Mouse (Mus musculus) monocyte, adult 5-6 weeks (primary cell): ENCODE results near the gene Col6a5. TPM values are rescaled to one million over a fixed set of nuclear protein-coding genes. Genes with fewer than 3 reads are reported as not detected.
"Not testable (repeated sequence)": the region's sequence is repeated elsewhere in the genome, so short reads cannot be mapped to it uniquely, and the experiment has no call there.

Experiments
- ATAC-seq: fragments of 153-309, 156-312 bp; replicated peaks from 2 replicates; pipeline ENCODE4 v1.8.0; 2017; ENCODE audit warnings: mild to moderate bottlenecking; ENCODE audit not compliant: low TSS enrichment, insufficient number of reproducible peaks, severe bottlenecking, poor library complexity, low FRiP score
- total RNA-seq: library from RNA; stranded (forward); fragments of 200-1000, 200-491, 200-594 nt; gene quantifications from 3 replicates; pipeline ENCODE4 v1.2.3, GENCODE M21; 2017

The Col6a5 gene
- total RNA-seq, 1 experiment from 2014 or later = not detected

GRCm38 (mm10) chr9:105928406-105929071, 31.9 kb downstream of the Col6a5 start:
- no peak for ATAC-seq

- ATAC-seq = no peak
These were observed 36.8 kb downstream of the Col6a5 start for GRCm38 (mm10) chr9:105923659-105924058.

DNA sequence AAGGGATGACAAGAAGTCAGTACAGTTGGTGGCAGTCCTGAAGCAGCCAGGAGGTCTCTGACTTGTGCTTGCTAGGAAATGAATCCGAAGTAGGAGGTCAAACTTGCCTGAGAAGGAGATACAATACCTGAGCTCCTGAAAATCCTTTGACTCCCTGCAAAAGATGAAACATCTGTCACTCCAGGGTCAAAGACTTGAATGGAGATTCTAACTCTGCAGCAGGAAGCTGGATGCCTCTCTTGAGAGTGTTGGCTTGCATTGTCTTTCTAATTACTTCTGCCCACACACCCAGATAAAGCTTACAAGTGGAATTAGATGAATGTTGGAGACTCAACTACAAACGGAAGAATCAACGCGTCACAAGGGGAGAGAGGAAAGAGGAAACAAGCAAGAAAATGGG, 45.3 kb downstream of the Col6a5 start:
- ATAC-seq = no peak

DNA sequence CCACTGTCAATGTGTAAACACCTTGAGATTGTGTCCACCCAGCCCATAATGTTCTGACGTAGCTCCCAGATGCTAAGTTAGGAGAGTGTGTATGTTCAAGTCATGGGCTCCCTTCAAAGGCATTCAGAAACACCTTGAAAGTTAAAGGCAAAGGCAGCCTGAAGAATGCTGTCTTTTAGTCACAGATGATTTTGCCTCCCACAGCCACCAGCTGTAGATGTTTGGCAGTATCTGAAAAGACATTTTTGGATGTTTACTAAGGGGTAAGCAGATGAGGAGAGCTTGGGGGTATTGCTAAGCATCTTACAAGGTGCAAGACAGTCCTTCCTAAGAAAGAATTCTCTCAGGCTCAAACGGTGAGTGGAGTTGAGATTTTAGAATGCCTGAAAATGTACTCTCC, 50.3 kb downstream of the Col6a5 start:
- ATAC-seq = no peak

DNA sequence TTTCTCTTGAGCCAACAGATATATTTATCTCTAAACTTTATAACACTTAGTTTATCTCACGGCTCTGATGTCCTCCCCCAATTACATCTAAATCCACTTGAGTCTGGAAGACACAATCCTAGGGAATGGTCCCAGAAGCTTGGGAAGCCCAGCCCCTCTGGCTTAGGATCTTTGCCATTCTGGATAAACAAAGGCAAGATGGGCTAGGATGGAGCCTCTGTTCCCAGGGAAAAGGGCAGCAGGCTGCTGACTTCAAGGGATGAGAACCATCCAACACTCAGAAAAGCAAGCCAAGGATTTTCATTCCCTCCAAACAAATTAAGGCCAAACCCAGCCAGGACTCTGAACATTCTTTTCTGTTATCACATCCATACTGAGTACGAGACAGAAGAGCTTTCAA, 51.1 kb downstream of the Col6a5 start:
- ATAC-seq = no peak

- ATAC-seq = no peak
These were observed 53.0 kb downstream of the Col6a5 start for GRCm38 (mm10) chr9:105907411-105907810.

DNA sequence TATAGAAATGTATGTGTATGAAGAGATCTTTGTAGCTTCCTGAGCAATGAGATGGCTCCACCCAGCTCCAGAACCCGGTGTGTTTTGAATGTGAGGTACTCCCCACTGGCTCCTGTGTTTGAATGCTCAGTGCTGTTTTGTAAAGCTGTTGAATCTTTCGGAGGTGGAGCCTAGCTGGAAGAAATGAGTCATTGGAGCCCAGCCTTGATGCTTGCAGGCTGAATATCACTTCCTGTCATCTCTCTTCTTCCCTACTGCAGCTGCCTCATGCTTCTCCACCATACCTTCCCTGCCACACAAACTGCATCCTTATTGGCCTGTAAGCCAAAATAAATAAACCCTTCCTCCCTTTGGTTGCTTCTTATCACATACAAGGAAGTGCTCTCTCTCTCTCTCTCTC, 72.9 kb downstream of the Col6a5 start:
- ATAC-seq = no peak

- no peak for ATAC-seq
These were observed 75.6 kb downstream of the Col6a5 start for GRCm38 (mm10) chr9:105884656-105885430.

GRCm38 (mm10) chr9:105880743-105881142, 79.7 kb downstream of the Col6a5 start:
- ATAC-seq = no peak

DNA sequence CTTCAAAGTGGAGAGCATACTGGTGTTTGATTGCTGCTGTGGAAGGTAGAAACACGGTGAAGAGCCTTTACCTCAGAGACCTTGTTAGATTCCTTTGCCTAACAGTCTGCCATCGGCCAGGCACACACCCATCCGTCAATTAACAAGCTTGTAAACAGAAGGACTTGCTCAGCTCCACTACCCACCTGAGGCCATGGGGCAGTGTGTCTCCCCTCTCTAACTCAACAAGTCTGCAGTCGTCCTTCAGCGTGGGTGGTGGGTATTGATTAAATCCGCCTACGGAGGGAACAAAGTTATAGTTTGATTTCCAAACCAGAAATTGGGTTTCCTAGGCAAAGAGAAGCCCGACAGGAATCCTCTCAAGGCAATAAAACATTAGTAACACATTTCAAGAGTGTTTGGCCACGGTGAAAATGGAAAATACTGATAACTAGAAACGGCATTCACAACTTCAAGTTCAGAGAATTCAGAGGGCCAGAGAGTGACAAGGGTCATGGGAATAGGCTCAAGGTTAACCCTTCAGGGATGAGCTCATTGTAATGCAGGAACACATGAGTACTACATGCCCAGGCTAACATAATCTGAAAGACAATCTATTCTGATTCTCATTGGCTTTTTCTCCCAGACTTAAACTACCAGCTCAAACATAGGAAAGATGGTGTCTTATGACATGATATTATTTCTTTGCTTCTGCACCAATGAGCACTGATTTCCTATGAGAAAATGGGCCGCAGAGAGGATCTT, 81.9 kb downstream of the Col6a5 start:
- ATAC-seq = no peak

DNA sequence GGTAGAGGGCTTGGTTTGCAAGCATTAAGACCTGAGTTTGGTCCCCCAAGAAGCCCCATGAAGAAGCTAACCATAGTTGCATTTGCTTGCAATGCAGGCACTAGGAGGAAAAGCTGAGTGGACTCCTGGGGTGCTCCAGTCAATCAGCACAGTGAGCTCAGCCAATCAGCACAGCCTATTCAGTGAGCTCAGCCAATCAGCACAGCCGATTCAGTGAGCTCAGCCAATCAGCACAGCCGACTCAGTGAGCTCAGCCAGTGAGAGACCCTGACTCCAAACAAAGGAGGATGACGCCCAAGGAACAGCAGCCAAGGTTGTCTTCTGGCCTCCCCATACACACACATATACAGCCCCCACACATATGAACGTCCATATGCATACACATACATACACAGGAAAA, 84.3 kb downstream of the Col6a5 start:
- no peak for ATAC-seq

DNA sequence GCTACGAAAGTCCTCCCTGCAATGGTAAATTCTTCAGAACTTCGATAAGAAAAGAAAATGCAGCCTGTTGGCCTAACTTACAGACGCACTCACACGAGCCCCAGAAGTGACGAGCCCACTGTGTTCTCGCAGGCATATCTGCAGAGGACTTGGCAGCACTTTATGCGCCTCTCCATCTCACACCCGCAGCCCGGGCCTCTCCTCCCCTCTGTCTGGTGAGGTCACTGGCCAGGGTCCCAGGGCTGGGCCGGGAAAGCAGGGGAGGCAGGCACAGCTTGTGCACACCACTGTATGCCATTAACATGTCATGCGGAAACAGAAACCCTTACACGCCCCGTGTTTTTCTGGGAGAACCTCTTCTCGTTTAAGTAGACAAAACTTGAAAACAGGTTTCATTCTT, 88.8 kb downstream of the Col6a5 start:
- ATAC-seq = no peak

DNA sequence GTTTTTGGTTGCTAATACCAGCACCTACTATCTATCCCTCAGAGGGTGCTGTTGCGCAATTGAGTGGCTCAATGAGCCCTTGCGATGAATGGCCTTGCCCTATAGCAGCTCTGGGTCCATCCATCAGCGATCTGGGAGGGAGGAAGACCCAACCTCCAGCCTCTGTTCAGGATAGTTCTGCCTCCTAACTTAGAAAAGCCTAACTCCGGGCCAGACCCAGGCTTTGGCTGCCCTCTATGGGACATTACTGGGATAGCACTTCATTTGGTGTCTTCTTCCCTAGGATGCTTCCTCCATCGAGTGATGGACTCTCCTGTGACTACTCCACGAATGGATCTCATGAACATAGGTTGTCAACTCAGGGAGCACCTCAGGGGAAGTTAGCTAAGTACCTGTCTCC, 102.7 kb downstream of the Col6a5 start:
- ATAC-seq = no peak

DNA sequence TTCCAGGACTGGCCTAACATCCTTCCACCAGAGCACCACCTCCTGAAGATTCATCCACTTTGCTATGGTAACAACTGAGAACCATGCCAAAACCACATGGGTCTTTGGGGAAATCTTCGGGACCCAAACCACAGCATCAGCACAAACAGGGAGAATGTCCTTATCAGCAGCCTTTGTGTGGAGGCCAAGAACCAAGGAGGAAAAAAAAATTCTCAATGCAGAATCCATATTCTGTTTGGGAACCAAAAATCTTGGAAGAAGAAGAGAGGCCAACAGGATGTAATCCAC, 107.7 kb downstream of the Col6a5 start:
- no peak for ATAC-seq

DNA sequence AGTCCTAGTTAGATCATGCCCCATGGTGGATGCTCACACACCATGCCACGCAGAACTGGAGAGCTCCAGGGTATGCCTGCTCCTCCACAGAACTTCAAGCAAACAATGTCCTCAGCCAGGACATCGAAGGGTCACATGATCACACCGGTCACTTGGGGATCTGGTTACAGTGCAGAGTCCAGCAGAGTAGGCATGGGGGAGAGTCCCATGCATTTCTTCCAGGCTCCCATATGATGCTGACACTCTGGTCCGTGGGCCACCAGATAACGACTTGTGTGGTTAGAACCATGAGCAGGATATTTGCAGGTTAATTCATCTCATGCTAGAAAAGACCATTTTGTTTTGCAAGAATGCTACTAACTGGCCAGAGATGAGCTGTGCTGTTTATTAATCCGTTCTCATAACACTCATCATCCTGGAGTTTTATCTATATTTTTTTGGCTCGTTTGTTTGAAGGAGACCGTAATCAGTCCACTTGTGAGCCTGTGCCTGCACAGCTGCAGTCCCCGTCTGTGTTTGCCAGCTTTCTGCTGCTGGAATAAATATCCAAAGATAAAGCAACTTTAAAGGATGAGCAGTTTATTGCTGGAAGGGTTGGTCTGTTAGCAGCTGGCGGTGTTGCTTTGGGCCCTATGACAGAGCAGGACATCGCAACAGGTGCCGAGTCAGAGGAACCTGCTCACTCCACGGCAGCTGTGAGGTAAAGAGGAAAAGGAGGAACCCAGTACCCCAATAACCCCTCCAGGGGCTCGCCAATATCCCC, 108.2 kb downstream of the Col6a5 start:
- no peak for ATAC-seq

- no peak for ATAC-seq
These were observed 109.4 kb downstream of the Col6a5 start for GRCm38 (mm10) chr9:105851011-105851410.

DNA sequence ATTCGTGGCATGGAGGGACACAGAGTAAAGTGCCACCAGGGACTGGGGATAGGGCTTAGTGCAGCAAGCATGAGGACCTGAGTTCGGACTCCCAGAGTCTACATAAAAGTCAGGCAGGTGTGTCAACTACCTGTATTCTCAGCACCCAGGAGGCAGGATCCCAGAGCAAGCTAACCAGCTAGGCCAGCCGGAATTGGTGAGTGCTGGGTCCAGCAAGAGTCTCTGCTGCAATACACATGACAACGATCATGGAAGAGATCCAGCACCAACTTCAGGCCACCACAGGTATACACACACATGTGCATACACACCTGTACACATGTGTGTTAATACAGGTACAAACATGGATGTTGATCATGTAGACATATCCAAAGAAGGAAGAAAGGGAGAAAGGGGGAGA, 112.0 kb downstream of the Col6a5 start:
- no peak for ATAC-seq

- ATAC-seq = no peak
These were observed 113.2 kb downstream of the Col6a5 start for GRCm38 (mm10) chr9:105847261-105847660.

- ATAC-seq = not testable (repeated sequence)
These were observed 119.1 kb downstream of the Col6a5 start for GRCm38 (mm10) chr9:105841386-105841785.
